Mouse (Mus musculus): ENCODE data around the gene Ccdc149. TPM values are rescaled to one million over a fixed set of nuclear protein-coding genes. Genes with fewer than 3 reads are reported as not detected.

Gene Ccdc149
- polyA plus RNA-seq, 1 experiment from 2014 or later = 15.0 TPM

DNA sequence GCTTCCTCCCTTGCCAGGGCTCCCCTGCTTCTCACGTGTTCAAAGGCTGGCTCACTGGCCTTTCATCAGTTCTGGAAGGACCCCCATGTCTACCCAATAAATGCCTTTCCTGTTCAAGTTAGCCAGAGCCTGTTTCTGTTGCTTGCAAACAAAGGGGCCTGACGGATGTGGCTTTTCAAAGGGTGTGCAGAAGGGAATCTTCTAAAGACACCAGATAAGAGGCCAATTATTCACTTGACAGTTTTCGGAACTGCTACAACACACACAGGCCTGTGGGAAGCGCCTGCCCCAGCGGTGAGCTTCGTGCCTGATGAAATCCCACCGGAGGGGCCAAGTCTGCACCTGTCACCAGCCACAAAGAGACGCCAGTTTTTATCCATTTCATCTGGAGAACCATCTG lies 139.2 kb downstream of the Ccdc149 start:
- no peaks in the 10 kb centered on the region for H3K27me3 ChIP-seq (replicated peaks; ENCODE audit: control insufficient read depth, insufficient read depth, low read length)
- WGBS = 12% methylated on average over 8 of the region's 8 CpGs
- no peaks in the 10 kb centered on the region for H3K9me3 ChIP-seq (ENCODE audit: control insufficient read depth, low read length)
- no peak overlapping the region for H3K27ac ChIP-seq (ENCODE audit: low read depth, low read length)
- no peaks in the 10 kb centered on the region for H3K36me3 ChIP-seq (ENCODE audit: control insufficient read depth, insufficient read depth, low read length)
- H3K9ac ChIP-seq (ENCODE audit: low read depth, low read length) = no peak overlapping the region
- peak; percentile 65 for ATAC-seq
- no peak overlapping the region for H3K4me2 ChIP-seq (ENCODE audit: low read length)
- no peak overlapping the region for H3K4me3 ChIP-seq (ENCODE audit: low read length)
- no peaks in the 10 kb centered on the region for H3K4me1 ChIP-seq (ENCODE audit: control insufficient read depth, insufficient read depth, low read depth, low read length)

Other genes starting within 250 kb of the Ccdc149 start
- 4.3 and 5.6 TPM in 2 replicates for gene Sod3, start 107.7 kb downstream of the Ccdc149 start, polyA plus RNA-seq (2015; fragmentation: Nextera tagmentation; extraction: Ambion mirVana)
- 5.1 and 5.9 TPM in 2 replicates for gene Lgi2, start 94.9 kb upstream of the Ccdc149 start, polyA plus RNA-seq (2015; fragmentation: Nextera tagmentation; extraction: Ambion mirVana)
- 6.6 and 6.9 TPM in 2 replicates for gene Sepsecs, start 198.2 kb upstream of the Ccdc149 start, polyA plus RNA-seq (2015; fragmentation: Nextera tagmentation; extraction: Ambion mirVana)

All from hindbrain, embryonic 16.5 days (tissue).